7 mouse cellular contexts compared by ENCODE assay signal in the genomic region with DNA sequence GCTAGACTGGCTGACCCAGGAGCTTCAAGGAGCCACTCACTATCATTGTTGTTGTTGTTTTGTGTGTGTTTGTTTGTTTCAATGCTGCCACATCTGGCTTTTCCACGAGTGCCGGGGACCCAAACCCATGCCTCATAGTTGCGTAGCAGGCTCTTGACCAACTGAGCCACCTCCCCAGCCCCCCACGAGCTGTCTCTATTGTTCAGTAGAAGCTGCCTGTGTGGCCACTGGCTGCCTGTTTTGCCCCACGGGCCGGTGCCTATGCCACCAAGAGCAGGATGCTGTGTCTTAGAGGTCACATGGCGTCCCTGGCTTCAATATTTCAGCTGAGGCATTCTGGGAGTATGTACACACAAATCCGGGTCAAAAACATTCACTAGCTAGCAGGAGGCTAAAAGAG.
A peak's percentile ranks its signal among the peaks of the same experiment; 100 is the strongest.
DNase-seq lines count a peak whose midpoint lies in the region; ATAC-seq lines count a peak whose summit lies in the region.

No protein-coding gene starts in this region.

- DNase-seq in MN1 (ENCODE audit: low spot score), result peak; percentile 68
- peak; percentile 50 for DNase-seq in embryo, embryonic 11 days
- peak; percentile 27 for DNase-seq in heart, postnatal 4 days
- DNase-seq in layer of hippocampus, postnatal 10 days (ENCODE audit: low spot score in 2 of 2), result no peak
- DNase-seq in thymus, postnatal 10 days (ENCODE audit: low spot score in 2 of 2), result no peak

- peaks cover 44% of the 10 kb centered on the region for H3K4me1 ChIP-seq in lung, embryonic 16.5 days (replicated peaks; ENCODE audit: control insufficient read depth, insufficient read depth, low read length)
- peaks cover 25% of the 10 kb centered on the region for H3K4me1 ChIP-seq in stomach, embryonic 15.5 days

- no peaks in the 10 kb centered on the region for H3K27me3 ChIP-seq in lung, embryonic 16.5 days (ENCODE audit: control insufficient read depth, insufficient read depth, low read depth, low read length)
- no peaks in the 10 kb centered on the region for H3K27me3 ChIP-seq in stomach, embryonic 15.5 days (replicated peaks)

- WGBS in lung, embryonic 16.5 days, result 28% methylated on average over 8 of the region's 8 CpGs
- 53% methylated on average over 8 of the region's 8 CpGs for WGBS in stomach, embryonic 15.5 days

- H3K27ac ChIP-seq in lung, embryonic 16.5 days (ENCODE audit: low read length), result peak overlapping the region; percentile 97
- H3K27ac ChIP-seq in stomach, embryonic 15.5 days, result peak overlapping the region; percentile 94

- peak overlapping the region; percentile 55 for H3K4me2 ChIP-seq in lung, embryonic 16.5 days (ENCODE audit: low read depth, low read length)
- H3K4me2 ChIP-seq in stomach, embryonic 15.5 days, result peak overlapping the region; percentile 40

- no peaks in the 10 kb centered on the region for H3K9me3 ChIP-seq in lung, embryonic 16.5 days (ENCODE audit: control insufficient read depth, low read length)
- no peaks in the 10 kb centered on the region for H3K9me3 ChIP-seq in stomach, embryonic 15.5 days

- no peaks in the 10 kb centered on the region for H3K36me3 ChIP-seq in lung, embryonic 16.5 days (ENCODE audit: control insufficient read depth, insufficient read depth, low read length)
- H3K36me3 ChIP-seq in stomach, embryonic 15.5 days, result no peaks in the 10 kb centered on the region

- peak; percentile 47 for ATAC-seq in lung, embryonic 16.5 days (ENCODE audit: low read depth)
- peak; percentile 3; the same call in 1 of the 2 replicates for ATAC-seq in stomach, embryonic 15.5 days (ENCODE audit: insufficient read depth, low FRiP score, low read depth)

- no peak overlapping the region for H3K4me3 ChIP-seq in lung, embryonic 16.5 days (ENCODE audit: low read length)
- no peak overlapping the region for H3K4me3 ChIP-seq in stomach, embryonic 15.5 days (replicated peaks)

- H3K9ac ChIP-seq in lung, embryonic 16.5 days (ENCODE audit: low read length), result peak overlapping the region; percentile 1; the same call in 1 of the 2 replicates
- H3K9ac ChIP-seq in stomach, embryonic 15.5 days, result no peak overlapping the region

Comparison
In these comparisons a context has a peak if more than half of its experiments do, and no peak if none do; other contexts are left out.
1. DNase-seq: peak in MN1 (single experiment), embryo, embryonic 11 days (single experiment) and heart, postnatal 4 days (single experiment); none in layer of hippocampus, postnatal 10 days (0 of 2) and thymus, postnatal 10 days (0 of 2).